Mouse (Mus musculus) stomach, embryonic 15.5 days (tissue): ENCODE results near the gene Vldlr. TPM values are rescaled to one million over a fixed set of nuclear protein-coding genes. Genes with fewer than 3 reads are reported as not detected.

Experiments
- ATAC-seq: fragments of 200-750 bp; cut with Nextera tagmentation; 2 replicates; pipeline ENCODE4 v1.8.0; 2017; ENCODE audit warnings: low read depth, moderate number of reproducible peaks, moderate TSS enrichment; ENCODE audit not compliant: insufficient read depth, low FRiP score
- H3K27ac ChIP-seq: fragments of 300-500 bp; sonication (generic); 2 replicates; pipeline ENCODE4 v1.5.1; 2015; ENCODE audit warnings: mild to moderate bottlenecking, inconsistent platforms
- H3K27me3 ChIP-seq: fragments of 300-500 bp; sonication (generic); replicated peaks from 2 replicates; pipeline ENCODE4 v1.6.1; 2015; ENCODE audit warnings: inconsistent platforms
- H3K36me3 ChIP-seq: fragments of 300-500 bp; sonication (generic); 2 replicates; pipeline ENCODE4 v1.6.1; 2015; ENCODE audit warnings: inconsistent platforms
- H3K4me1 ChIP-seq: fragments of 300-500 bp; sonication (generic); 2 replicates; pipeline ENCODE4 v1.6.1; 2015; ENCODE audit warnings: inconsistent platforms
- H3K4me2 ChIP-seq: fragments of 300-500 bp; sonication (generic); 2 replicates; pipeline ENCODE4 v1.6.1; 2015; ENCODE audit warnings: mild to moderate bottlenecking, inconsistent platforms
- H3K4me3 ChIP-seq: fragments of 300-500 bp; sonication (generic); replicated peaks from 2 replicates; pipeline ENCODE4 v1.5.1; 2015; ENCODE audit warnings: inconsistent platforms
- H3K9ac ChIP-seq: fragments of 300-500 bp; sonication (generic); 2 replicates; pipeline ENCODE4 v1.6.1; 2015; ENCODE audit warnings: inconsistent platforms
- H3K9me3 ChIP-seq: fragments of 300-500 bp; sonication (generic); 2 replicates; pipeline ENCODE4 v1.6.1; 2016; ENCODE audit warnings: inconsistent platforms
- WGBS: fragments of 180-500 bp; shearing (Covaris S2); methylation state at CpG from one replicate; pipeline ENCODE4 v1.1.7; 2015; 5-methylcytosine and 5-hydroxymethylcytosine counted together
- polyA plus RNA-seq: library from polyadenylated mRNA; unstranded; fragments of >200 nt; fragmentation: Nextera tagmentation; extraction: Ambion mirVana; gene quantifications from 2 replicates; pipeline ENCODE4 v1.2.1, GENCODE M21; 2015

Gene Vldlr
- 6.9 and 8.0 TPM in 2 replicates for polyA plus RNA-seq

- Histone ChIP-seq H3K4me2 (peak within 1 kb of the TSS; percentile 97), H3K27ac (no peak within 1 kb of the TSS), H3K9ac (peak within 1 kb of the TSS; percentile 37; the same call in 1 of the 2 replicates), H3K9me3 (no peaks in the 10 kb centered on the region), H3K27me3 (peaks cover 12% of the 10 kb centered on the region), H3K4me3 (peak within 1 kb of the TSS; percentile 65), H3K4me1 (peaks cover 19% of the 10 kb centered on the region; the same call in 1 of the 2 replicates), H3K36me3 (no peaks in the 10 kb centered on the region)
- no peak for ATAC-seq
- 4% methylated on average over 11 of the region's 11 CpGs for WGBS
These were observed at the start of gene Vldlr for GRCm38 (mm10) chr19:27216318-27216717. TSS of gene Vldlr (plus strand) at chr19:27216484.

GRCm38 (mm10) chr19:27167601-27168319 lies 48.5 kb upstream of the Vldlr start:
- Histone ChIP-seq H3K36me3 (no peaks in the 10 kb centered on the region), H3K4me2 (no peak overlapping the region), H3K27me3 (no peaks in the 10 kb centered on the region), H3K9ac (no peak overlapping the region), H3K27ac (no peak overlapping the region), H3K4me3 (no peak overlapping the region), H3K9me3 (no peaks in the 10 kb centered on the region), H3K4me1 (no peaks in the 10 kb centered on the region)
- no peak for ATAC-seq
- WGBS: 69% methylated on average over 5 of the region's 5 CpGs

GRCm38 (mm10) chr19:27173836-27174235 lies 42.4 kb upstream of the Vldlr start:
- H3K4me3 ChIP-seq: no peak overlapping the region
- WGBS: 42% methylated on average over 2 of the region's 2 CpGs
- no peaks in the 10 kb centered on the region for H3K36me3 ChIP-seq
- H3K4me1 ChIP-seq: no peaks in the 10 kb centered on the region
- H3K9me3 ChIP-seq: no peaks in the 10 kb centered on the region
- ATAC-seq: no peak
- H3K27me3 ChIP-seq: no peaks in the 10 kb centered on the region
- H3K27ac ChIP-seq: no peak overlapping the region
- no peak overlapping the region for H3K9ac ChIP-seq
- H3K4me2 ChIP-seq: no peak overlapping the region

DNA sequence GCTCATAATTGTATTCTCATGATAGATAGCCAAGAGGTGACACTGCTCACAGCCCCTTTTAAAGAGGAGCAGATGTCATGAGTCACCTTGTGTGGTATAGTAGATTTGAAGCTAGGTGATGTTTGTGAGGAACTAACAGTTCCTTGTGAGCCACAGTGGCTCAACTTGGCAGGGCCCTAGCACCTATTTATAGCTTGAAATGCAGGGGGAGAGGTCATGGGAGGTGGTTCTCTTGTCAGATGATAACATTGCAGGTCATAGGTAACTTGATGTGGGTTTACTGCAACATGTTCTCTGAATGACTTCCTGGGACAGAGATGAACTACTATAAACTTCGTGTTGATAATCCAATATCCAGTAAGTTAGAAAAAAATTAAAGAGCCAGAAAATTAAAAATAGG lies 40.7 kb upstream of the Vldlr start:
- Histone ChIP-seq H3K4me2 (no peak overlapping the region), H3K9me3 (no peaks in the 10 kb centered on the region), H3K27ac (no peak overlapping the region), H3K9ac (no peak overlapping the region), H3K36me3 (no peaks in the 10 kb centered on the region), H3K27me3 (no peaks in the 10 kb centered on the region), H3K4me1 (peaks cover 4% of the 10 kb centered on the region; the same call in 1 of the 2 replicates), H3K4me3 (no peak overlapping the region)
- no peak for ATAC-seq
- 85% methylated on average over 1 of the region's 1 CpGs for WGBS

- H3K4me2 ChIP-seq: no peak overlapping the region
- no peaks in the 10 kb centered on the region for H3K9me3 ChIP-seq
- no peak overlapping the region for H3K9ac ChIP-seq
- no peak overlapping the region for H3K27ac ChIP-seq
- no peaks in the 10 kb centered on the region for H3K27me3 ChIP-seq
- 87% methylated on average over 4 of the region's 4 CpGs for WGBS
- ATAC-seq: no peak
- H3K4me1 ChIP-seq: peaks cover 4% of the 10 kb centered on the region; the same call in 1 of the 2 replicates
- H3K36me3 ChIP-seq: no peaks in the 10 kb centered on the region
- no peak overlapping the region for H3K4me3 ChIP-seq
These were observed 39.7 kb upstream of the Vldlr start for GRCm38 (mm10) chr19:27176558-27176957.

- Histone ChIP-seq H3K27ac (no peak overlapping the region), H3K4me3 (no peak overlapping the region), H3K4me2 (no peak overlapping the region), H3K4me1 (peaks cover 4% of the 10 kb centered on the region; the same call in 1 of the 2 replicates), H3K9me3 (no peaks in the 10 kb centered on the region), H3K9ac (no peak overlapping the region), H3K36me3 (no peaks in the 10 kb centered on the region), H3K27me3 (no peaks in the 10 kb centered on the region)
- ATAC-seq: no peak
- WGBS: 88% methylated on average over 5 of the region's 5 CpGs
These were observed 38.0 kb upstream of the Vldlr start for GRCm38 (mm10) chr19:27178195-27178807.

- Histone ChIP-seq H3K4me1 (peaks cover 4% of the 10 kb centered on the region; the same call in 1 of the 2 replicates), H3K9ac (no peak overlapping the region), H3K27me3 (no peaks in the 10 kb centered on the region), H3K36me3 (no peaks in the 10 kb centered on the region), H3K27ac (peak overlapping the region; percentile 54; the same call in 1 of the 2 replicates), H3K4me2 (peak overlapping the region; percentile 37), H3K4me3 (no peak overlapping the region), H3K9me3 (no peaks in the 10 kb centered on the region)
- no peak for ATAC-seq
- 39% methylated on average over 18 of the region's 18 CpGs for whole genome bisulfite sequencing
These were observed 35.7 kb upstream of the Vldlr start for GRCm38 (mm10) chr19:27180351-27181122.

DNA sequence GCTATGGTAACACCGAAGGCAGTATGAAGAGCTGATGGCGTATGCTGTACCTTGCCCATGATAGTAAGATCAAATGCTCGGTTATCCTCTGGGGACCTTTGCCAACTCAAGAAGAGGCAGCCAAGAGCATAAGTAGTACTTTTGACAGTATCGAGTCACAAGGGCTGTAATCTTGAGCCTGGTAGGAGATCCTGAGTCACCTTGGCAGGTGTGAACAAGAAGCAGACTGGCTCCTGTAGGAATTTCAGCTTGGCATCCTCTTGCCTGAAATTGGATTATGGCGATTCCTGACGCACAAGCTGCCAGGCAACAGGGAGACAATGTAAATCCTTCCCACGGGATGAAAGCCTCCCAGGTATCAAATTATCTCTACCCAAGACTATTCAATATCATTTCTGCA lies 32.8 kb upstream of the Vldlr start:
- Histone ChIP-seq H3K36me3 (no peaks in the 10 kb centered on the region), H3K4me2 (no peak overlapping the region), H3K4me3 (no peak overlapping the region), H3K4me1 (peaks cover 4% of the 10 kb centered on the region; the same call in 1 of the 2 replicates), H3K27ac (no peak overlapping the region), H3K9ac (no peak overlapping the region), H3K27me3 (no peaks in the 10 kb centered on the region), H3K9me3 (no peaks in the 10 kb centered on the region)
- 85% methylated on average over 7 of the region's 7 CpGs for WGBS
- ATAC-seq: no peak

DNA sequence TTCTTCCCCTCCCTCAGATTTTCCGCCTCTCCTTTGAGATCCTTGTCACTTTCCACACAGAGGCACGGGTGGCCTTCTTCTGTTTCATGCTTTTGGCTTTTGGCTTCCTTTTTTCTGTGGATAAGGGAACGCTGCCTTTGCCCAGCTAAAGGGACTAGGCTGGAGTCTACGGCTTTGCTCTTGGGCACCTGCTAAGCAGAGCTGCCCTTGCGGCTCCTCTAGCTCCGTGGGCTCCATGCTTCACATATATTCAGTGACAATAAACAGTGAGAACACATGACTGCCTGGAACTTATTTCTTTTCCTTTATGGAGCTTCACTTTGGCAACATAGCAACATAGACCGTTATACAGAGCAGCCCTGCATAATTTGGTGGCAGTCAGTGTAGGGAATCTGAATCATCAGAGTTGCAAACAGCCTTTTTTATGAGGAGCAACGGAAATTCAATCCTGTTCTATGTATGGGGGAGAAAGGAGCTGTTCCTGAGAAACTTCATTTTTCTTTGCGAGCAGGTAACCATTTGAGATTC lies 12.5 kb upstream of the Vldlr start:
- 80% methylated on average over 9 of the region's 9 CpGs for WGBS
- Histone ChIP-seq H3K9me3 (no peaks in the 10 kb centered on the region), H3K27me3 (no peaks in the 10 kb centered on the region), H3K4me3 (no peak overlapping the region), H3K36me3 (no peaks in the 10 kb centered on the region), H3K27ac (no peak overlapping the region), H3K4me1 (no peaks in the 10 kb centered on the region), H3K9ac (no peak overlapping the region), H3K4me2 (no peak overlapping the region)
- ATAC-seq: no peak

DNA sequence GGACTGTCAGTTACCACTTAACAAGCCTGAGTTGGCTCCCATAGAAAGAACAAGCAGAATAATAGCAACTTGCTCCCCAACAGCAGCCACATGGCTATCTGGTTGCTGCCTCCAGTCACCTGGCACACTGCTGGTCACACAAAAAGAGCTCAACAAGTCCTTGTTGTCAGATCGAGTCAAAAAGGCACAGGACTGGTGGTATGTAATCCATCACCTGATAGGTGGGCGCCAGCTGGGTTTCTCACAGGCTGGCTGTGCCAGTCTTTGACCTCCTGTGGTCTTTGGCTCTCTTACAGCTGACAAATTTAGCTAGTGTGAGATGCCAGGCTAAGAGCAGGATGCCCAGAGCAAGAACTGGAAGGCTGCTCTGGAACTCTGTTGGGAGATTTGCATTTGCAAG lies 5.3 kb upstream of the Vldlr start:
- Histone ChIP-seq H3K27ac (no peak overlapping the region), H3K4me3 (no peak overlapping the region), H3K4me2 (no peak overlapping the region), H3K9ac (no peak overlapping the region), H3K27me3 (peaks cover 6% of the 10 kb centered on the region), H3K36me3 (no peaks in the 10 kb centered on the region), H3K4me1 (no peaks in the 10 kb centered on the region), H3K9me3 (no peaks in the 10 kb centered on the region)
- 60% methylated on average over 2 of the region's 2 CpGs for WGBS
- ATAC-seq: no peak

- no peaks in the 10 kb centered on the region for H3K9me3 ChIP-seq
- H3K4me2 ChIP-seq: 0 out of 2 replicates have a peak overlapping the region, but pooled peaks have one; percentile 97
- peaks cover 12% of the 10 kb centered on the region for H3K27me3 ChIP-seq
- H3K27ac ChIP-seq: no peak overlapping the region
- no peaks in the 10 kb centered on the region for H3K36me3 ChIP-seq
- no peak overlapping the region for H3K9ac ChIP-seq
- peaks cover 19% of the 10 kb centered on the region; the same call in 1 of the 2 replicates for H3K4me1 ChIP-seq
- no peak overlapping the region for H3K4me3 ChIP-seq
- ATAC-seq: no peak
- 76% methylated on average over 4 of the region's 4 CpGs for WGBS
These were observed 688 bp upstream of the Vldlr start for GRCm38 (mm10) chr19:27215596-27215995.
